Comparison of ENCODE assay signal across 10 mouse cellular contexts in the genomic region with DNA sequence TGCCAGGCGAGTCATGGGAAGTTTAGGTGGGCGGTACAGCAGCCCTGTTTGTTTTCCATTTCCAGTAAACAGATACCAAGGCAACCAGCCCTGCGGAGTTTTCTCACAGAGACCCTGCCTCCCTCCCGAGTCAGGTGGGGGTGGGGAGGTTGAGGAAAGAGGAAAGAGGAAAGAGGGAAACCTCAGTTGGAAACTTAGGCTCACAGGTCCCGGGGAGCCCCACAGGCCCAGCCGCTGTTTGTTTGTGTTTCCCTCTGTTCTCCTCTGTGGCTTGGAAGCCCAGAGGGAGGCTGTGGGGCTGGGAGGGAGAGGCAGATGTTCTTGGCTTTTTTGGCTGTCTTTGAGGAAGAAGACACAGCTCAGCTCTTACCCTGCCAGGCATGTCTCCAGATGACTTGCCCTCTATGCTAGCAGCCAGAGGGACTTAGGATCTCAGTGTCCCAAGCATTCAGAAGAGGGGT. TPM values are rescaled to one million over a fixed set of nuclear protein-coding genes. Genes with fewer than 3 reads are reported as not detected.
DNase-seq lines count a peak whose midpoint lies in the region; ATAC-seq and TF ChIP-seq lines count a peak whose summit lies in the region.
"Had no signal": no experiment of that assay in that cellular context is flagged by ENCODE, and none has a peak within 500 bp of the region (broad histone marks: within the 10 kb centered on the region; RNA-seq: fewer than 3 reads in every experiment).

No protein-coding gene starts in this region.

- no peaks in the 10 kb centered on the region for H3K27me3 ChIP-seq in heart, embryonic 11.5 days (ENCODE audit: control insufficient read depth, insufficient read depth, low read length)
- no peaks in the 10 kb centered on the region for H3K27me3 ChIP-seq in testis, adult 2 months (ENCODE audit: control insufficient read depth, insufficient read depth, low read length)
- H3K27me3 ChIP-seq in thymus, adult 2 months (ENCODE audit: control insufficient read depth, insufficient read depth, low read length) = no peaks in the 10 kb centered on the region

- no peaks in the 10 kb centered on the region for H3K36me3 ChIP-seq in heart, embryonic 11.5 days (ENCODE audit: control insufficient read depth, insufficient read depth, low read length)
- H3K36me3 ChIP-seq in testis, adult 2 months (ENCODE audit: control insufficient read depth, insufficient read depth, low read length) = no peaks in the 10 kb centered on the region
- no peaks in the 10 kb centered on the region for H3K36me3 ChIP-seq in thymus, adult 2 months (ENCODE audit: control insufficient read depth, insufficient read depth, low read length)
- H3K36me3 ChIP-seq: midbrain, embryonic 12.5 days had no signal

- no peak for TF ChIP-seq CTCF in testis, adult 2 months (IDR thresholded peaks at IDR 0.05; ENCODE audit: control insufficient read depth, insufficient read depth, insufficient replicate concordance, low read depth, low read length)
- no peak for TF ChIP-seq CTCF in thymus, adult 2 months (IDR thresholded peaks at IDR 0.05; ENCODE audit: borderline replicate concordance, control insufficient read depth, extremely low read depth, insufficient read depth, low read length, poor library complexity)

- 31% methylated on average over 6 of the region's 6 CpGs for WGBS in heart, embryonic 11.5 days (ENCODE audit: insufficient replicate concordance)
- WGBS in thymus, adult 2 months = 82% methylated on average over 6 of the region's 6 CpGs

- no peaks in the 10 kb centered on the region for H3K9me3 ChIP-seq in heart, embryonic 11.5 days (replicated peaks; ENCODE audit: control insufficient read depth, low read length)
- H3K9me3 ChIP-seq: midbrain, embryonic 12.5 days had no signal

- no peak overlapping the region for H3K4me3 ChIP-seq in heart, embryonic 11.5 days (ENCODE audit: low read depth, low read length)
- no peak overlapping the region for H3K4me3 ChIP-seq in testis, adult 2 months (ENCODE audit: control insufficient read depth, low read depth, low read length)
- no peak overlapping the region for H3K4me3 ChIP-seq in thymus, adult 2 months (ENCODE audit: control insufficient read depth, insufficient read depth, low read length)
- H3K4me3 ChIP-seq: midbrain, embryonic 12.5 days had no signal

- no peak overlapping the region for H3K4me2 ChIP-seq in heart, embryonic 11.5 days
- H3K4me2 ChIP-seq: midbrain, embryonic 12.5 days had no signal

- no peak for ATAC-seq in heart, embryonic 11.5 days (replicated peaks; ENCODE audit: insufficient number of reproducible peaks, low FRiP score, low TSS enrichment)

- no peak for TF ChIP-seq POLR2A in testis, adult 2 months (IDR thresholded peaks at IDR 0.05; ENCODE audit: control insufficient read depth, low read depth, low read length)
- no peak for TF ChIP-seq POLR2A in thymus, adult 2 months (IDR thresholded peaks at IDR 0.05; ENCODE audit: control insufficient read depth, extremely low read depth, insufficient read depth, low read length, poor library complexity)

- H3K9ac ChIP-seq in heart, embryonic 11.5 days (ENCODE audit: low read depth, low read length) = no peak overlapping the region
- H3K9ac ChIP-seq: midbrain, embryonic 12.5 days had no signal

- peak; percentile 98 for DNase-seq in heart, adult 11 months
- no peak for DNase-seq in testis, postnatal 10 days (ENCODE audit: low spot score)
- peak; percentile 41 for DNase-seq in heart, postnatal 25 days (ENCODE audit: low spot score)
- DNase-seq in testis, postnatal 14 days (ENCODE audit: low spot score) = peak; percentile 66
- no peak for DNase-seq in thymus, postnatal 10 days (ENCODE audit: low spot score in 2 of 2)
- DNase-seq in thymus, adult 2 months = no peak
- DNase-seq: layer of hippocampus, postnatal 36 days had no signal

- H3K4me1 ChIP-seq in heart, embryonic 11.5 days (ENCODE audit: control insufficient read depth, insufficient read depth, low read length) = peaks cover 51% of the 10 kb centered on the region
- peaks cover 15% of the 10 kb centered on the region for H3K4me1 ChIP-seq in testis, adult 2 months (ENCODE audit: control insufficient read depth, insufficient read depth, low read length)
- peaks cover 3% of the 10 kb centered on the region; the same call in 1 of the 2 replicates for H3K4me1 ChIP-seq in thymus, adult 2 months (replicated peaks; ENCODE audit: control insufficient read depth, insufficient read depth, low read length)

- H3K27ac ChIP-seq in heart, embryonic 11.5 days (ENCODE audit: low read depth, low read length) = no peak overlapping the region
- peak overlapping the region; percentile 28; the same call in 1 of the 2 replicates for H3K27ac ChIP-seq in testis, adult 2 months (ENCODE audit: control insufficient read depth, insufficient read depth, low read depth, low read length)
- no peak overlapping the region for H3K27ac ChIP-seq in thymus, adult 2 months (ENCODE audit: control insufficient read depth, insufficient read depth, low read length)
- H3K27ac ChIP-seq: midbrain, embryonic 12.5 days had no signal

- intact Hi-C loops in heart, postnatal 25 days (cut with DNase I) = no loop called here

RNA-seq across cellular contexts. Expression of gene Serpine1, which starts 2.2 kb away (rescaled TPM):
- 0.52 and 0.97 TPM in 2 replicates for polyA plus RNA-seq in heart, embryonic 11.5 days (2014; fragmentation: Nextera tagmentation; extraction: Ambion mirVana)
- polyA plus RNA-seq in testis, adult 2 months (2012; rRNA removed) = 0.72 and 0.88 TPM in 2 replicates
- 10 to 100 TPM; 18.3 to 27.6 TPM for total RNA-seq in heart, postnatal 25 days (2021)
- 3.1 and 4.1 TPM in 2 replicates for polyA plus RNA-seq in thymus, adult 2 months (2012; rRNA removed)

RNA-seq across cellular contexts. Expression of gene Ap1s1, which starts 28.3 kb away (rescaled TPM):
- 131 and 145 TPM in 2 replicates for polyA plus RNA-seq in heart, embryonic 11.5 days (2014; fragmentation: Nextera tagmentation; extraction: Ambion mirVana)
- 15.4 and 16.6 TPM in 2 replicates for polyA plus RNA-seq in testis, adult 2 months (2012; rRNA removed)
- 10 to 100 TPM; 34.4 to 43.0 TPM for total RNA-seq in heart, postnatal 25 days (2021)
- polyA plus RNA-seq in thymus, adult 2 months (2012; rRNA removed) = 44.1 and 51.9 TPM in 2 replicates

RNA-seq across cellular contexts. Expression of gene Trim56, which starts 41.8 kb away (rescaled TPM):
- polyA plus RNA-seq in heart, embryonic 11.5 days (2014; fragmentation: Nextera tagmentation; extraction: Ambion mirVana) = 5.8 and 9.4 TPM in 2 replicates
- 0.58 and 0.76 TPM in 2 replicates for polyA plus RNA-seq in testis, adult 2 months (2012; rRNA removed)
- total RNA-seq in heart, postnatal 25 days (2021) = 10 to 100 TPM; 18.0 to 22.0 TPM
- polyA plus RNA-seq in thymus, adult 2 months (2012; rRNA removed) = 49.3 and 55.8 TPM in 2 replicates

RNA-seq across cellular contexts. Expression of gene Vgf, which starts 48.0 kb away (rescaled TPM):
- 0.20 TPM in 1 of 2 replicates, not detected in the other for polyA plus RNA-seq in heart, embryonic 11.5 days (2014; fragmentation: Nextera tagmentation; extraction: Ambion mirVana)
- polyA plus RNA-seq in testis, adult 2 months (2012; rRNA removed) = 0.84 and 1.9 TPM in 2 replicates
- total RNA-seq in heart, postnatal 25 days (2021) = not detected
- polyA plus RNA-seq in thymus, adult 2 months (2012; rRNA removed) = 0.58 and 1.0 TPM in 2 replicates

Comparison
In these comparisons a context has a peak if more than half of its experiments do, and no peak if none do; other contexts are left out.
1. DNase-seq: peak in heart, adult 11 months (single experiment), heart, postnatal 25 days (single experiment) and testis, postnatal 14 days (single experiment); none in testis, postnatal 10 days (single experiment), thymus, postnatal 10 days (0 of 2) and thymus, adult 2 months (single experiment).